Mouse (Mus musculus) neutrophil, adult 5-6 weeks (primary cell): ENCODE data around the gene Tcf7l2. TPM values are rescaled to one million over a fixed set of nuclear protein-coding genes. Genes with fewer than 3 reads are reported as not detected.

Experiments used
- ATAC-seq: fragments of 151-379, 151-347 bp; 2 replicates; pipeline ENCODE4 v1.8.0; 2017; ENCODE audit warnings: mild to moderate bottlenecking, moderate TSS enrichment; ENCODE audit not compliant: insufficient number of reproducible peaks, poor library complexity, low FRiP score, severe bottlenecking; ENCODE audit errors: extremely low read depth
- total RNA-seq: library from RNA; stranded (forward); fragments of 200-1000 nt; gene quantifications from 2 replicates; pipeline ENCODE4 v1.2.3, GENCODE M21; 2017

Tcf7l2 gene
- total RNA-seq, result 0.70 and 1.1 TPM in 2 replicates

DNA sequence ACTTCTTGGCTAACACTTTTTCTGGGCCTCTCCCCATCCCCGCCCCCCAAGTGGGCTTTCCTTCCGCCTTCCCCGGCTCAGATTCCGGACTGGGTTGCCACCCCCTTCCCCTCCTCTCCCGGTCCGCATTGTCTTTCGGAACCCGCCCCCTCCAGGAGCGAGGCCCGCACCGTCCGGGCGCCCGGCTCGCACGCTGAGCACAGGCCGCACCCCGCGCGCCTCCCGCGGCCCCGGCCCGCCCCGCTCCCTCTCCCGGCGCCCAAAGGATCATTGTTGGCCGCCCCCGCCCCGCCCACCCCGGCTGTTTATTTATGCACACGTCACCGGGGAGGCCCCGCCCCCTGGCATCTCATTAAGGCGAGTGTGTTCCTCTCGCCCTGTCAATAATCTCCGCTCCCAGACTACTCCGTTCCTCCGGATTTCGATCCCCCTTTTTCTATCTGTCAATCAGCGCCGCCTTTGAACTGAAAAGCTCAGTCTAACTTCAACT is at the start of gene Tcf7l2:
Tcf7l2 (plus strand) TSS at position 382 of the 490 bp plus-strand sequence.
- peak; percentile 76 for ATAC-seq

DNA sequence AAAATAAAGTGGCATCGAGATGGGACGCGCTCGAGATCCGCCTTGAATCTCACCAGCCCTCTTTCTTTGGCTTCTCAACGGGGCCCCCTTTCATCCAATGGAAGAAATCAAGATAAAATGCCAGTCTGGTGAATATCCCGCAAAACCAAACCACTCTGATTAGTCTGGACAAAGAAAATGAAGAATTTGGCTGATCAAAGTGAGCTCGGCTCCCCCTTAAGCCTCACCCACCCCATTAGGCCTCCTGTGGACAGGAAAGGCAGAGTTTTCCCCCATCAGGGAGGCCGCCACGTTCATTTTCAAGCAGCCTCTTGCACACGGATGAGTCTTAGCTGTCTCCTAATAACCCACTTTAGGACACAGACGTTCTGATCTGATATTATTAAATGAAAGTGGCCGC is 47.0 kb upstream of the Tcf7l2 start:
- ATAC-seq, result no peak

DNA sequence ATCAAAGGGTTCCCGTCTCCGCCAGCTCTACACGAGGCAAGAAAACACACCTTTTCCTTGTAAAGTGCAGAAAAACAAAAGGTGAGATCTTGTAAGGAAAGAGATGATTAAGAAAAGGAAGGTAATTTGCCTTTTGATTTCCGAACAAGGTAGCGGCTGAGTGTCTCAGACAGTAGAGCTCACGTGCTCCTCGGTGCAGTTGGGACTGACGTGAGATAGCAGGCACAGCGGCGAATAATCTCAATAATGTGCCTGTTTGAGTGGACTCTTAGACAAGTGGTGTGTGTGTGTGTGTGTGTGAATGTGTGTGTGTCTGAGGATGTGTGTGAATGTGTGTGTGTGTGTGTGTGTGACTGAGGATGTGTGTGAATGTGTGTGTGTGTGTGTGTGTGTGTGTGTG is 46.2 kb upstream of the Tcf7l2 start:
- no peak for ATAC-seq

DNA sequence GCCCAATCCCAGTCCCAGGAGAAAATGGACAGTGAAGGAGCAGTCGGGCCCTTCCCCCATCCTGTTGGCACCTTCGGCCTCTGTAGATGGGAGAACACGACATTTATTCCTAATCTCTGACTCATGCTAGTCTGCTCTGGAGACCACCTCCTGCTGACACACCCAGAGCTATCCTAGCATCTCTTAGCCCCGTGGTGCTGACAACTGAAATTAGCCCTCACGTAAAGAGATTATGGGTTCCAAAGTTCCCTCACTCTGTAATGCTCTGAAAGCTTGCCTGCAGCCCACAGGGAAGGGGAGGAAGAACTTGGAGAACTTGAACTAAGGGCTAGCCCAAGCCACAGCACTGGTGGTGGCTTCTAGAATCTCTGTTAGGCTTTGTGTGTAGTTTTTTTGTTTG is 42.7 kb upstream of the Tcf7l2 start:
- no peak for ATAC-seq

DNA sequence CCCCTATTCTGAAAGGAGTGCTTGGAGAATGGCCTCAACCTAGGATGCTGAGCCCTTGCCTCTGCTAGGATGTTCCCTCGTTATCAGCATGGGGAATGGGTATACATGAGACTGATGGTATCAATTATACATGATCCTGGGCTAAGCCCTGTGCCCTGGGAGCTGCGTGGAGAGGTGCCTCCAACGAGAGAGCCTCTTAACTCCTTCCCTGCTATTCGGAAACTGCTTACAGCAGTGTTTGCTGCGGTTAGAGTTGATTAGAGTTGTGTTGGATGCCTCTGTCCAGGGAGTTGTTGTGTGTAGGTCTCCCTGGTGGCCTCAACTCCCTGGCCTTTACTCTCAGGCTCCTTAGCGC is 41.4 kb upstream of the Tcf7l2 start:
- no peak for ATAC-seq

DNA sequence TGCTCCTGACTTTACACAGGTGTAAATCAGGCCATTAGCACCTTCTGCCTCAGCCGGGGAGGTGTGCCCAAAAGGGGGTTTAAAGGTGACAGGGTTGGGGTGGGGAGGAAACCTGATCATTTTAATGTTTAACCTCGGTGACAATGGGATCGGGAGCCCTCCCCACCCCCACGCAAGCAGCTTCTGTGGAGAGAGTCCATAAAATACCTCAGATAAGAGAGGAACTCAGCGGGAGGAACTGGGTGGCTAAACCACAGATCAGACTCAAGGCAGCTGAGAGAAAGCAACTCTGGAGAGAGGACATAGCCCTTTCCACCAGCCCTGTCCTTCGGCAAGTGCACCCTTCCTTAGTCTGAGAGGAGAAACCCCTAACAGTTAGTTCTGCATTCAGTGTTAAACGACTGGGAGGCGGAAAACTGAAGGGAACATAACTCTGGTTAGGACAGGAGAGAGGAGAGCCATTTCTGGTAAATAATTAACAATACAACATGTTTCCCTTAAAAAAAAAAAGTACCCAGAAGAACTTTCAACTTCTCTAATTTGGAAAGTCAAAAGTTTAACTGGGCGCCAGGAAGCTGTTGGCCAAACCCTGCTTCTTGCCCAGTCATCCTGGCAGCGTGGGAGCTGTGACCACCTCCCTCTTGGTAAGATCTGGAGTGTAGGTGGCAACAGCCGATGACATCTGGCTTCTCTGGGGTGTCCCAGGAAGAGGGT is 40.9 kb upstream of the Tcf7l2 start:
- ATAC-seq, result peak; percentile 43

DNA sequence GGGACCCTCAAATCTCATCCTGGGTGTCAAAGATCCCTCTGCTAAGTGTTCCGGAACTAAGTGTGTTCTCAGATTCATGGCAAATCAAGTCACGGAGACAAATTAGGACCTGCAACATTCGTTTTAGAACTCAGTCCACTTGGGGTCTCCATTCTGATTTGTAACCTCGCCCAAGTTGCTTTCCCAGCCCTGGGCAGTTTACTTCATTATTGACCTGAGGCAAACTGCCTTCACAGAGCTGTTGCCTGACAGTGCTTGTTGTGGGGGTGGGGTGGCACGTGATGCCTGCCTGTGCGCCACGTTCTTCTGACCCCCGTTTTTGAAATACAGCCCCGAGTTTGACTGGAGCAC is 40.4 kb upstream of the Tcf7l2 start:
- ATAC-seq, result no peak

DNA sequence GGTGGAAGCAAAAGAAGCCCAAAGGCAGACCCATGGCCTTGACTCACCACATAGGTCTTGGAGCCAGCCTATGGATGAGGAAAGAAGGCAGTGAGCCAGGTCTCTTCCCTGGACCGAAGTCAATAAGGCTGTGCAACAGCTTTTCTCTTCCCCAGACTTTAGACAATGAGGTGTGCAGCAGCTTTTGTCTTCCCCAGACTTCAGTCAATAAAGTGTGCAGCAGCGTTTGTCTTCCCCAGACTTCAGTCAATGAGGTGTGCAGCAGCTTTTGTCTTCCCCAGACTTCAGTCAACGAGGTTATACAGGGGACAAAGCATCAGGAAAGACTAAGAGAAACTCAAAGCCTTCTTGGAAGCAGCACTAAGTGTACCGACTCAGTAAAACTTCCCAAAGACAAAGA is 39.5 kb upstream of the Tcf7l2 start:
- ATAC-seq, result no peak

DNA sequence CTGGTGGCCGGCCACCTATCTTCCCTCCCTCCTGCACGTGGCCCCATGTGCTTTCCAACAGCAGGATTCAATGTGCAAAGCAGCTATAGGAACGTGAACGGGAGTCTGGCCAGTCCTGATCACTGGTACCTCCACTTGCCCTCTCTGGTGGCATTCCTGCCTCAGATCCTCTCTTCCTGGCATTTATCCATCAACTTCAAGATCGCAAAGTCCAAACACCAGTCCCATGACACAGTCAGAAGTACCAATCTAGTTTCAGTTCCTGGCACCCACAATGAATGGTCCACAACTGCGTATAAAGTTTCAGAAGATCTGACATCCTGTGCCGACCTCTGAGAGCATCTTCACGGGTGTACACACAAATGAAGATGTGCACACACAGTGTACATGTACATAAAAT is 38.9 kb upstream of the Tcf7l2 start:
- no peak for ATAC-seq

DNA sequence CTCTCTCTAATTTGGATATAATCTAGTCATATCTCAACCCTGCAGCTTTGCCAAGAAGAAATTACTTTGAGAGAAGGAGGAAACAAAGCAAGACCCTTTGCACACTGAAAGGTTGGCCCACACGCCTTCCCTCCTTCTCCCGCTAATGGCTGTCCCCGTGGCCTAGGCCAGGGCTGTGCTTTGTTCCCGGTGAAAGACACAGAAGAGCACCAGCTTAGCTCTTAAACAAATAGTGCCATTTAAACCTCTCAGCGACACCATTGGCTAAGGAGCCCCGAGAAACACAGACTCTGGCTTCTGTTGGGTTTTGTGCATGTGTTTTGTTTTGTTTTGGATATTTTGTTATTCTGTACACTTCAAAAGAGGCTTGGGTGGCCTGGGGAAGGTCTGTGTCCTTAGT is 37.5 kb upstream of the Tcf7l2 start:
- no peak for ATAC-seq

DNA sequence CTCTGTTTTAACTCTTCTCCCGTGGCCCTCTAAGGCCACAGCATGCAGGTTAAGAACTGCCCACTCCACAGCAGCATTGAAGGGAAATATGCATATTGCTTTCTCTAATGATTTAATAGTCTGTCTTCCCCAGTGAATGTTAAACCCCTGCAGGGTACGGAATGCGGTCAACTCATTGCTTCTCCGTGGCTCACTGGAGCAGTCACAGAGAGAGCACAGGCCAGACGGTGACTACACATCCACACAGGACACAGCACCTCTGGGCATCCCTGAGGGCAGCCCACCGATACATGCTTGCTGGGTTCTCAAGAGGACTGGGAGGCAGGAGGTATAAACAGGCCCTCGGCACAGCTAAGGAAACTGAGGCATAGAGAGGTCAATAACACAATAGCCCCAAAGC is 35.3 kb upstream of the Tcf7l2 start:
- ATAC-seq, result no peak

DNA sequence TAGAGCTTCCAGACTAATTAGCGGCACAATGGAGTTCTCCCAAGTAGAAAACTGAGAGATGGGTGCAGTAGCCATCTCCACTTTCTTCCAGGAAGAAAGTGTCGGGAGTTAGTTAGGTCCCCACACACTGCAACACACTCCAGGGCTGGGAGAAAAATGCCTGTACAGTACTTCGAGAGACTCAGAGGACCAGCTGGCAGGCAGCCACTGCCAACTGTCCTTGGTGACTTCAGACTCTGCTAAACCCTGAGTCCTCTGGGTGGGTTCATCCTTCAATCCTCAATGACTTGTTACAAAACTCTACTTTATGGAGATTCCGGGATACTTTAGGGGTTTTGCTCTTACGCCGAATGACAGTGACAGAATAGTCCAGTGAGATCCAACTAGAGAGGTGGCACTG is 34.8 kb upstream of the Tcf7l2 start:
- no peak for ATAC-seq

DNA sequence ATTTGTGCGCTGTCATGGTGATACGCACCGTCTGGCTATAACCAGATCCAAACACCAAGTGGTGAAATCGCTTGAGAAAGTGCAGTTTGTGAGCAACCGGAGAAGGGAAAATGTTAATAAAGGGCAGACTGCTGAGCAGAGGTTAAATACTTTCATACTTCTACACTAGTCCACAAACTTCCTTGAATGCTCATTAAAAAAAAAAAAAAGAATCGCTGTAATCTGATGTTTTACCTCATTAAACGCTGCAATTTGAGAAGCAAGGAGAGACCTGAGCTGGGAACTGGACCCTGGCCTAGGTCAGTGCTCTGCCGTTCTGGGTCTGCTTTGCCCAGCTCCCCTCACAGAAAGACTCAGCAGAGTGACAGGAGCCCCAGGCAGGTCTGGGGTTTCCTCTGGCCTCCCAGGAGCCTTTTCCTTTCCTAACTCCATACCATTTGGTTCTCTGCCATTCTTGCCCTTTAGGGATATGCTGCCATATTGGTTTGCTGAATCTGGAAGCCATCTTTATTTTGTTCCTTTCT is 33.5 kb upstream of the Tcf7l2 start:
- ATAC-seq, result no peak

DNA sequence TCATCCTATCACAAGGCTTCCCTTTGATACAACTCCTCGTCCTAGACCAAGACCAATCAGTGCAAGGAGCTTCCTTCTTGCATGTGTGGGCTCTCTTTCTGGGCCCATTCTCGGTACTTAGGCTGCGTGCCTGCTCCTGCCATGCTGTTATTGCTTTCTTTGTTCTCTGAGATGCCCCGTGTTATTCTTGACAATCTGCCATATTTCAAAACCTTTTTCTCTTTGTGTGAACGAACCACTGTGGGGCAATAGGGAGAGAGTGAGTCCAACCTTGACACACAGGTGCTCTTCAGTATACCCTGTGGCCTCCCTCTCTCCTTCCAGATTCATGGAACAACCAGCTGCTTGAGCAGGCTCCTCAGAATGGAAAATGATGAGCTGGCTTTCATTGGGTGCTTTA is 30.8 kb upstream of the Tcf7l2 start:
- ATAC-seq, result no peak

DNA sequence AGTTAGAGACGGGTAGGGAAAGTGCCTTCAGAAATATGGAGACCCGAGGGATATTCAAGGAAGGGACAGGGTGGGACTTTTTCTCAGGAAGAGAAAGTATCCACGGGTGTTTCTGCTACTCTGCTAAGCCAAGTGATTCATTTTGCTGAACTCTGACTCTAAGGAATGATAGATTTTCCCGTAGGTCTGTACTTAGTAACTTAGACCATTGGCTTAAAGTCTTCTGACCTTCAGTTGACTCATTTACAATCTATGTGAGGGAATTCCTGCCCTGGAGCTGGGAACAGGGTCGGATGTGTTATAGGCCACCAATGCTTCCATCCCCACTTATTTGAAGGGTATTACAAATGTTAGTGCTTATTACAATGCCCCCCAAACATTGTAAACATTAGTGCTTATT is 29.9 kb upstream of the Tcf7l2 start:
- ATAC-seq, result no peak

DNA sequence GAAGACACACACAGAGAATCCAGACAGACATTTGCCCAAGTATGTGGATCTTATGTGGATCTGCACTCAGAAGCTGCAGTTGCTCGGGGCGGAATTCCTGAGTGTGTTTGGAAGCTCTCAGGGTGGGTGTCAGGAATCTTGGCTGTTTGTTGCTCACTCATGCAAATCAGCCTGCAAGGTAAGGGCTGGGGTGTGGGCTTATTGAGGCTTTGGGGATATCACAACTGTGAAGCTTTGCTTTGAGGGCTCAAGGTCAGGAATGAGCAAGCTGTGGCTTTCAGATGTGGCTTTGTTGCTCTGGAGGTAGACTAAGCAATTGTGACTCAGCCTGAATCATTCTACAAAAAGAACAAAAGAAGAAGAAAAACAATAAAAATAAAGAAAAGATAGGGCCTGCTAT is 28.9 kb upstream of the Tcf7l2 start:
- no peak for ATAC-seq

DNA sequence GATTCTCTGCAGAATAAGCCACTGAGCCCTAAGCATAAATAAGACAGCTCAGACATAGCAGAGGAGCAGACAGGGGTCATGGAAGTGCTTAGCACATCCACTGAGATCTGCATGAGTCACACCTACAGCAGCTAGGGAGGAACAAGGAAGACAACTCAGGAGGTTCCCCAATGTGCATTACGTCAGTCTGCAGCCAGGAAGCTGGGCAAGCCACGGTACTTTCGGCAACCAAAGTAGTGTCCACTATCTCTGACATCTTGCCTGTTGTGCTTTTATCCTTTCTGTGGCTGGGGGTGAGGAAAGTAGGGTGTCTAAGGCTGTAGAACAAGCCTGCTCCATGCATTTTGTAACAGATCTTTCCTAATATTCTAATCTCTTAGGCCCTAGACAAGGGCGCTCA is 27.6 kb upstream of the Tcf7l2 start:
- peak; percentile 74 for ATAC-seq

DNA sequence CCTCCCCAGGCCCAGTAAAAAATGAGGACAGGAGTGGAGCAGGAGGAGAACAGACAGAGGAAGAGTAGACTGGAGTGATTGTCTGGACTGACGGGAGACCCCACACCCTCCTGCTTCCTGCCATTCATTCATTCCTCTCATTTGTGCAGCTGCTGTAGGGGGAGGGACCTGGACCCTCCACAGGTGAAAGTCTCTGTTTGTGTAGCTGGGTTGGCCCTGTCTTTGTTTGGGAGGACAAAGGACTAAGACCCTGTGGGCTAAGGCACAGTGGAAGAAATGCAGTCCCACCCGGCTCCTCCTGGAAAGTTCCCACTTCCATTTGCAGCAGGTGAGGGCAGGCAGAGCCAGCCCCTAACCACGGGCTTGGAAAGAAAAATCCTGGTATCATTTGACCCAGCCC is 27.0 kb upstream of the Tcf7l2 start:
- ATAC-seq, result no peak

DNA sequence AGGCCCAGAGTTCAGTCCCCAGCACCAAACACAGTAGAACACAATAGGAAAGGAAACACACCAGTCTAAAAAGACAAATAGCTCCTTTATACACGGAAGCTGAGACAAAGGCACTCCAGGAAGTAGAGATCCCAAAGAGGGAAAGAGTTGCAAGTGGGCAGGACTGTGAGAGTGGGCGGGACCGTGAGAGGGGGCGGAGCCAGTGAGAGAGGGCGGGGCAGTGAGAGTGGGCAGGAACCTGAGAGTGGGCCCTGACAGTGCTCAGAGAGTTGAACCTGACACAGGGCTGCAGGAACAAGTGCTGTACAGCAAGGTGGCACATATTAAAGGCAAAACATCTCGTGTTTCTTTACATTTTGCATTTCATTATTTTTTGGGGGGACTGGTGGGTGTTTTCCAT is 22.5 kb upstream of the Tcf7l2 start:
- ATAC-seq, result no peak

DNA sequence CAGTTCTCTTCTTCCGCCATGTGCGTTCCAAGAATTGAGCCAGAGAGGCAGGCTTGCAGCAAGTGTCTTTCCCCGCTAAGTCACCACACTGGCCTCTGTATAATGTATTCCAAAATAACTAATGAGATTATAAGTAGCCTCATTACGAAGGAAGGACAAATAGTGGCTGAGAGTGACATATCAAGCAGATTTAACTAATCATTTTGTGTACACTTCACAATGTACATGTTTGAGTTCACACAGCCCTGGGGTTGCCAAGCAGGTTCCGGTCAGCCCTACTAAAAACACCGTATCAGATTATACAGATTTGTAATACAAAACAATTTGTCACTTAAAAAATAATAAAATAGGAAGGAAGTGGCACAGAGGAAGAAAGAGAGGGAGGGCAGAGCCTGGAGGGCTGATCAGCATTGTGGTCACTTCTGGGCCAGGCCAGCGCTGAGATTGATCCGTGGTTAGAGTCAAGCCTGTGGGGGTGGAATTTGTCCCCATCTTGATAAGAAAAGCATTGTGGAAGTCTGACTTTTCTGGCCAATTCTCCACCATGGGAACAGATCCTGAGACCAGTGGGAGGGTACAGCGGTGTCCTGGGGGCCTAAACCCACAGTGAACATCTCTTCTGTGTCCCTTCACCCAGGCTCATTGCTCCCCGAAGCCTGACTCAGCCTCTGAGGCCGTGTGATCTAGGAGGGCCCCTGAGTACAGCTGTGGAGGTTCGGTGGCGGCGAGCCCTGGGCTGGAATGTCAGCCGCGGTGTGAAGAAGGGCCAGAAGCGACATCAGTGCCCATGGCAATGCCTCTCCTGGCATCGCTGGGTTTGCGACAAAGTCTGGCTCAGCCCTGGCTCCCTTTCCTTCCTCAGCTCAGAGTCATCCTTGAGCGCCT is 21.9 kb upstream of the Tcf7l2 start:
- no peak for ATAC-seq
